Mouse (Mus musculus): Measurements from ENCODE around the gene Abcg5. TPM values are rescaled to one million over a fixed set of nuclear protein-coding genes. Genes with fewer than 3 reads are reported as not detected.
A peak's percentile ranks its signal among the peaks of the same experiment; 100 is the strongest.

The Abcg5 gene
- polyA plus RNA-seq, 1 experiment from 2014 or later: 0.50 TPM

DNA sequence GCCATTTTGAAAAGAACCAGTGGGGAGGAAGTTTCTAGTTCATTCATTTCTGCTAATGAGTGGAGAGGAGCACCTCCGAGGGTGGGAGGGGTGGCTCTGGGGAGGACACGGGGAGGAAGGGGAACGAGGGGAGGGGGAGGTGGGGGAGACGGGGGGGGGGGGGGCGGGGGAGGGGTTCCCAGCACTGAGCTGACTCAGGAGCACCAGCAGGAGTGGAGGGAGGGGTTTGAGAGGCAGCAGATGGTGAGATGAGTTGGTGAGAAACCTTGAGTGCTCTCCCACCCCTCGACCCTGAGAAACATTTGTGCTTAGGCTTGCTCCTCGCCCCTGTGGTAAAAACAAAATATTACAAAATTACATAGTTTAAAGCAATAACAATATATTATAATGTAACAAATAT lies 36.9 kb downstream of the Abcg5 start:
- H3K27ac ChIP-seq (replicated peaks): no peak overlapping the region
- no peak overlapping the region for H3K4me2 ChIP-seq
- H3K9me3 ChIP-seq (replicated peaks): no peaks in the 10 kb centered on the region
- H3K4me1 ChIP-seq (replicated peaks): peaks cover 8% of the 10 kb centered on the region; the same call in 1 of the 2 replicates
- no peaks in the 10 kb centered on the region for H3K27me3 ChIP-seq
- H3K9ac ChIP-seq: no peak overlapping the region
- no peak for ATAC-seq (ENCODE audit: insufficient read depth)
- 11% methylated on average over 5 of the region's 7 CpGs for WGBS (ENCODE audit: insufficient replicate concordance)
- no peaks in the 10 kb centered on the region for H3K36me3 ChIP-seq (replicated peaks)
- H3K4me3 ChIP-seq (replicated peaks): no peak overlapping the region

- 48% methylated on average over 9 of the region's 9 CpGs for WGBS (ENCODE audit: insufficient replicate concordance)
- no peak overlapping the region for H3K4me2 ChIP-seq
- ATAC-seq (ENCODE audit: insufficient read depth): no peak
- peaks cover 8% of the 10 kb centered on the region; the same call in 1 of the 2 replicates for H3K4me1 ChIP-seq (replicated peaks)
- no peak overlapping the region for H3K4me3 ChIP-seq (replicated peaks)
- no peaks in the 10 kb centered on the region for H3K27me3 ChIP-seq
- H3K27ac ChIP-seq (replicated peaks): no peak overlapping the region
- H3K9ac ChIP-seq: no peak overlapping the region
- H3K9me3 ChIP-seq (replicated peaks): no peaks in the 10 kb centered on the region
- no peaks in the 10 kb centered on the region for H3K36me3 ChIP-seq (replicated peaks)
Measured at GRCm38 (mm10) chr17:84645119-84645518, 37.7 kb downstream of the Abcg5 start.

DNA sequence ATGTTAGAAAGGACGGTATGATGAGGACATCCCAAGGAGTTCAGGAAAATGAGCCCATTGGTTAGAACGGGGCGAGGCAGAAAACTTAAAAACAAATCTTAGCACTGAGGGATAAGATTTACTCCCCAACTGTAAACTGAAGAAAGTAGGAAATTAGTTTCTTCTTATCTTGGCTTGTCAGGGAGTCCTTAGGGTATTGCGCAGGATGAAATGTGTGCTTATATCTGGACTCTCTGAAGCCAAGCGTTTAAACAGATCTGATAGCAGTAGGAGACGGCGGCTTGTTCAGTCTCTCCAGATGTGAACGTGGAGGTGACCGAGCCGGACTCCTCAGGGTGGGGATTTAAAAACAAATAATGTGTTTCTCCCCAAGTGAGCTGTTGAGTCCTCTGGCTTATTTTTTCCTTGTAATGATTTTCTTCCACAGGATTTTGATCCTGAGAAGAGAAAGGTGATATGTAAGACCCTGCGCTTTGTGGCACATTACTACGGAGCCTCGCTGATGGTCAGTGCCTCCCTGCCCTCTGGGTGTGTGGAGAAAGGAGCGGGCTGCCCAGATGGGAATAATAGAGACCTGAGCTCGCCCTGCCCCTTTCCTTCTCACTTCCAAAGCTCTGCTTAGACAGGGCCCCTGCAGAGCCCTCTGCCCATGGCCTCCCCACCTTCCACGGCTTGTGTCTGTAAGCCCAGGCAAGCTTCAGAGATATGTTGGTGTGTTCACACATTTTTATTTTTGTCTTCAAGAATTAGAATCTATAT lies 38.3 kb downstream of the Abcg5 start:
- no peaks in the 10 kb centered on the region for H3K27me3 ChIP-seq
- H3K4me3 ChIP-seq (replicated peaks): no peak overlapping the region
- ATAC-seq (ENCODE audit: insufficient read depth): no peak
- no peaks in the 10 kb centered on the region for H3K36me3 ChIP-seq (replicated peaks)
- no peaks in the 10 kb centered on the region for H3K9me3 ChIP-seq (replicated peaks)
- H3K27ac ChIP-seq (replicated peaks): no peak overlapping the region
- peaks cover 8% of the 10 kb centered on the region; the same call in 1 of the 2 replicates for H3K4me1 ChIP-seq (replicated peaks)
- no peak overlapping the region for H3K9ac ChIP-seq
- no peak overlapping the region for H3K4me2 ChIP-seq
- 42% methylated on average over 16 of the region's 16 CpGs for WGBS (ENCODE audit: insufficient replicate concordance)

- ATAC-seq (ENCODE audit: insufficient read depth): no peak
Measured at GRCm38 (mm10) chr17:84642324-84642723, 40.5 kb downstream of the Abcg5 start.

GRCm38 (mm10) chr17:84641893-84642292 lies 40.9 kb downstream of the Abcg5 start:
- no peaks in the 10 kb centered on the region for H3K36me3 ChIP-seq (replicated peaks)
- no peak overlapping the region for H3K9ac ChIP-seq
- H3K27me3 ChIP-seq: no peaks in the 10 kb centered on the region
- H3K4me3 ChIP-seq (replicated peaks): no peak overlapping the region
- ATAC-seq (ENCODE audit: insufficient read depth): no peak
- no peak overlapping the region for H3K4me2 ChIP-seq
- H3K4me1 ChIP-seq (replicated peaks): peaks cover 5% of the 10 kb centered on the region; the same call in 1 of the 2 replicates
- 21% methylated on average over 3 of the region's 3 CpGs for WGBS (ENCODE audit: insufficient replicate concordance)
- no peak overlapping the region for H3K27ac ChIP-seq (replicated peaks)
- H3K9me3 ChIP-seq (replicated peaks): no peaks in the 10 kb centered on the region

More at GRCm38 (mm10) chr17:84642324-84642723, 40.5 kb downstream of the Abcg5 start:
- H3K27ac ChIP-seq (replicated peaks): no peak overlapping the region
- H3K4me2 ChIP-seq: no peak overlapping the region
- H3K36me3 ChIP-seq (replicated peaks): no peaks in the 10 kb centered on the region
- 73% methylated on average over 9 of the region's 9 CpGs for WGBS (ENCODE audit: insufficient replicate concordance)
- no peaks in the 10 kb centered on the region for H3K27me3 ChIP-seq
- peaks cover 8% of the 10 kb centered on the region; the same call in 1 of the 2 replicates for H3K4me1 ChIP-seq (replicated peaks)
- no peak overlapping the region for H3K9ac ChIP-seq
- H3K4me3 ChIP-seq (replicated peaks): no peak overlapping the region
- H3K9me3 ChIP-seq (replicated peaks): no peaks in the 10 kb centered on the region

GRCm38 (mm10) chr17:84639796-84640378 lies 42.9 kb downstream of the Abcg5 start:
- 62% methylated on average over 10 of the region's 10 CpGs for WGBS (ENCODE audit: insufficient replicate concordance)

GRCm38 (mm10) chr17:84637971-84638370 lies 44.8 kb downstream of the Abcg5 start:
- ATAC-seq (ENCODE audit: insufficient read depth): no peak
- H3K9ac ChIP-seq: no peak overlapping the region
- H3K36me3 ChIP-seq (replicated peaks): no peaks in the 10 kb centered on the region
- no peaks in the 10 kb centered on the region for H3K4me1 ChIP-seq (replicated peaks)
- no peaks in the 10 kb centered on the region for H3K27me3 ChIP-seq
- H3K4me2 ChIP-seq: no peak overlapping the region
- no peak overlapping the region for H3K27ac ChIP-seq (replicated peaks)
- no peaks in the 10 kb centered on the region for H3K9me3 ChIP-seq (replicated peaks)
- 72% methylated on average over 6 of the region's 6 CpGs for WGBS (ENCODE audit: insufficient replicate concordance)
- H3K4me3 ChIP-seq (replicated peaks): no peak overlapping the region

More at GRCm38 (mm10) chr17:84639796-84640378, 42.9 kb downstream of the Abcg5 start:
- Histone ChIP-seq H3K4me2 (no peak overlapping the region), H3K4me3 (replicated peaks) (no peak overlapping the region), H3K9me3 (replicated peaks) (no peaks in the 10 kb centered on the region), H3K27me3 (no peaks in the 10 kb centered on the region), H3K4me1 (replicated peaks) (no peaks in the 10 kb centered on the region), H3K36me3 (replicated peaks) (no peaks in the 10 kb centered on the region), H3K9ac (no peak overlapping the region), H3K27ac (replicated peaks) (no peak overlapping the region)
- ATAC-seq (ENCODE audit: insufficient read depth): no peak

DNA sequence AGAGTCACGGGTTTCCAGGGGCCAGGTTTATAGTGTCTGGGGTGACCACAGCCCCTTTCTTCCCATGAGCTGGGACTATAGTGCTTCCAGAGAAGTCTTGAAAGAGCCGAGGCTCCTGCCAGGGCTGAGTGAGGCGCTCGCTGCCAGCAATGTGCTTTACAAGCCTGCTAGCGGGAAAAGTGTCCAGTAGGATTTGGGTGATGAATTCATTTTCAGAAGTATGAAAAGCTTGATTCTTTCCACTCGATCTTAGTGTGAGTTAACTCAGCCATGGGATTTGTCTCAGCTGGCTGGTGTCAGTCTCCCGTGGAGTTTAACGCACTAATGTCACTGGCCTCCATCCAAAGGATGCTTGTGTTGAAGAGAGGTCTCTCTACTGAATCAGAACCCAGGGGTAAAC lies 46.5 kb downstream of the Abcg5 start:
- Histone ChIP-seq H3K9me3 (replicated peaks) (no peaks in the 10 kb centered on the region), H3K4me3 (replicated peaks) (no peak overlapping the region), H3K4me2 (no peak overlapping the region), H3K36me3 (replicated peaks) (no peaks in the 10 kb centered on the region), H3K4me1 (replicated peaks) (no peaks in the 10 kb centered on the region), H3K27ac (replicated peaks) (no peak overlapping the region), H3K27me3 (no peaks in the 10 kb centered on the region), H3K9ac (no peak overlapping the region)
- 71% methylated on average over 8 of the region's 8 CpGs for WGBS (ENCODE audit: insufficient replicate concordance)
- ATAC-seq (ENCODE audit: insufficient read depth): no peak

DNA sequence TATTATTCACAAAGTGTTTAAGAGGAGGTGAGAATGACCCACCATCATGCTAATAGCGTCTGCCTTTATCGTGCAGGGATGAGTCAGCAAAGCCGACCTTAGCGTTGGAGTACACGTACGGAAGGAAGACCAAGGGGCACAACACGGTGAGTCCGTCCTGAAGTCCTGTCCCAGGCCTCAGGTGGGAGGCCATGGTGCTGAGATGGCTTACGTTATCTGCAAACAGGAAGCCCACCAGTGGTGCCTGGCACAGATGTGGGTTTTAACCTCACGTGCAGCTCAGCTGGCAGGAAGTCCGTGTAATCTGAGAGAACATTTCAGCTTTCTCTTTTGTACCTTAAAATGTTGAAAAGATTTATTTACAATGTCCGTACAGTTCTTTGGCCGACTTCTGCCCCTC lies 49.4 kb downstream of the Abcg5 start:
- H3K4me2 ChIP-seq: peak overlapping the region; percentile 23; the same call in 1 of the 2 replicates
- H3K9me3 ChIP-seq (replicated peaks): no peaks in the 10 kb centered on the region
- no peak overlapping the region for H3K27ac ChIP-seq (replicated peaks)
- no peaks in the 10 kb centered on the region for H3K27me3 ChIP-seq
- no peak for ATAC-seq (ENCODE audit: insufficient read depth)
- H3K9ac ChIP-seq: no peak overlapping the region
- H3K36me3 ChIP-seq (replicated peaks): no peaks in the 10 kb centered on the region
- H3K4me3 ChIP-seq (replicated peaks): no peak overlapping the region
- H3K4me1 ChIP-seq (replicated peaks): no peaks in the 10 kb centered on the region
- 30% methylated on average over 13 of the region's 13 CpGs for WGBS (ENCODE audit: insufficient replicate concordance)

DNA sequence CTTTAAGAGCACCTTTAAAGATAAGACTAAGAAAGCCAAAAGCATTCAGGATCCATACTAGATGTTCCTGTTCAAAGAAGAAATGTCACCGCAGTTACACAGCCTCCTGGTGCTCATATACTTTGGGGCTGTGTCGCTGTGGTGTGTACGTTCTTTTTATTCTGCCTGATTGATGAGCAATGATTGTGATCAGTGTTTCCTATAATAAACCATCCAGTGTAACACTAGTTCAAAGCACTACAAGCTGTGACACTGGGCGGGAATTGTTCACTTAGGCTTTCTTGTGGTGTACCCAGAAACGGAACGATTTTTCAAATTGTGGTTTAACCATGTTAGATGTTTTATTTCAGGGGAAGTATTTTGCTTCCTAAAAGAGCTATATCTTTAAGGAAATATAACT lies 51.0 kb downstream of the Abcg5 start:
- no peak overlapping the region for H3K4me3 ChIP-seq (replicated peaks)
- no peak overlapping the region for H3K4me2 ChIP-seq
- no peak overlapping the region for H3K9ac ChIP-seq
- H3K27me3 ChIP-seq: no peaks in the 10 kb centered on the region
- WGBS (ENCODE audit: insufficient replicate concordance): 69% methylated on average over 6 of the region's 6 CpGs
- H3K27ac ChIP-seq (replicated peaks): no peak overlapping the region
- no peak for ATAC-seq (ENCODE audit: insufficient read depth)
- no peaks in the 10 kb centered on the region for H3K36me3 ChIP-seq (replicated peaks)
- no peaks in the 10 kb centered on the region for H3K9me3 ChIP-seq (replicated peaks)
- no peaks in the 10 kb centered on the region; the same call in 1 of the 2 replicates for H3K4me1 ChIP-seq (replicated peaks)

GRCm38 (mm10) chr17:84628611-84629010 lies 54.2 kb downstream of the Abcg5 start:
- Histone ChIP-seq H3K9ac (no peak overlapping the region), H3K27me3 (no peaks in the 10 kb centered on the region), H3K4me3 (replicated peaks) (no peak overlapping the region), H3K4me1 (replicated peaks) (no peaks in the 10 kb centered on the region; the same call in 1 of the 2 replicates), H3K9me3 (replicated peaks) (no peaks in the 10 kb centered on the region), H3K36me3 (replicated peaks) (no peaks in the 10 kb centered on the region), H3K4me2 (no peak overlapping the region), H3K27ac (replicated peaks) (no peak overlapping the region)
- ATAC-seq (ENCODE audit: insufficient read depth): no peak
- 69% methylated on average over 9 of the region's 9 CpGs for WGBS (ENCODE audit: insufficient replicate concordance)

All from liver, embryonic 15.5 days (tissue).